Mouse (Mus musculus) liver, embryonic 15.5 days (tissue): ENCODE measurements around the gene Add3. TPM values are rescaled to one million over a fixed set of nuclear protein-coding genes. Genes with fewer than 3 reads are reported as not detected.

Experiments
- ATAC-seq: fragments of 200-750 bp; cut with Nextera tagmentation; 2 replicates; pipeline ENCODE4 v1.8.0; 2017; ENCODE audit warnings: moderate number of reproducible peaks, mild to moderate bottlenecking, moderate library complexity; ENCODE audit not compliant: insufficient read depth
- H3K27ac ChIP-seq: fragments of 300-500 bp; sonication (generic); replicated peaks from 2 replicates; pipeline ENCODE4 v1.5.1; 2015; ENCODE audit warnings: mild to moderate bottlenecking, inconsistent platforms
- H3K27me3 ChIP-seq: fragments of 300-500 bp; sonication (generic); 2 replicates; pipeline ENCODE4 v1.6.1; 2015; ENCODE audit warnings: mild to moderate bottlenecking, inconsistent platforms
- H3K36me3 ChIP-seq: fragments of 300-500 bp; sonication (generic); replicated peaks from 2 replicates; pipeline ENCODE4 v1.6.1; 2015; ENCODE audit warnings: moderate library complexity, mild to moderate bottlenecking, inconsistent platforms
- H3K4me1 ChIP-seq: fragments of 300-500 bp; sonication (generic); replicated peaks from 2 replicates; pipeline ENCODE4 v1.6.1; 2015; ENCODE audit warnings: inconsistent platforms
- H3K4me2 ChIP-seq: fragments of 300-500 bp; sonication (generic); 2 replicates; pipeline ENCODE4 v1.6.1; 2015; ENCODE audit warnings: moderate library complexity, mild to moderate bottlenecking, inconsistent platforms
- H3K4me3 ChIP-seq: fragments of 300-500 bp; sonication (generic); replicated peaks from 2 replicates; pipeline ENCODE4 v1.5.1; 2015; ENCODE audit warnings: mild to moderate bottlenecking, inconsistent platforms
- H3K9ac ChIP-seq: fragments of 300-500 bp; sonication (generic); 2 replicates; pipeline ENCODE4 v1.6.1; 2015; ENCODE audit warnings: moderate library complexity, mild to moderate bottlenecking, inconsistent platforms
- H3K9me3 ChIP-seq: fragments of 300-500 bp; sonication (generic); replicated peaks from 2 replicates; pipeline ENCODE4 v1.6.1; 2016; ENCODE audit warnings: inconsistent platforms
- WGBS: fragments of 180-500 bp; shearing (Covaris S2); methylation state at CpG from one replicate; pipeline ENCODE4 v1.1.7; 2015; ENCODE audit warnings: mixed read lengths; ENCODE audit not compliant: insufficient replicate concordance; 5-methylcytosine and 5-hydroxymethylcytosine counted together
- polyA plus RNA-seq: library from polyadenylated mRNA; unstranded; fragments of >200 nt; fragmentation: Nextera tagmentation; extraction: Ambion mirVana; gene quantifications from 2 replicates; pipeline ENCODE4 v1.2.1, GENCODE M21; 2015

The Add3 gene
- polyA plus RNA-seq, 1 experiment from 2014 or later, result 26.2 TPM

- 29% methylated on average over 7 of the region's 7 CpGs for WGBS
- H3K27me3 ChIP-seq, result peaks cover 19% of the 10 kb centered on the region; the same call in 1 of the 2 replicates
- no peaks in the 10 kb centered on the region for H3K9me3 ChIP-seq
- peak overlapping the region; percentile 66 for H3K27ac ChIP-seq
- H3K9ac ChIP-seq, result no peak overlapping the region; the same call in 1 of the 2 replicates
- H3K4me3 ChIP-seq, result peak overlapping the region; percentile 4; the same call in 1 of the 2 replicates
- no peak for ATAC-seq
- no peaks in the 10 kb centered on the region for H3K36me3 ChIP-seq
- H3K4me2 ChIP-seq, result peak overlapping the region; percentile 52
- H3K4me1 ChIP-seq, result peaks cover 95% of the 10 kb centered on the region
Measured at GRCm38 (mm10) chr19:53187533-53187932, 47.3 kb downstream of the Add3 start.

GRCm38 (mm10) chr19:53188186-53188585, 47.9 kb downstream of the Add3 start:
- no peak for ATAC-seq
- no peak overlapping the region for H3K4me2 ChIP-seq
- H3K27ac ChIP-seq, result peak overlapping the region; percentile 39
- H3K4me1 ChIP-seq, result peaks cover 92% of the 10 kb centered on the region
- 68% methylated on average over 6 of the region's 6 CpGs for WGBS
- no peak overlapping the region for H3K9ac ChIP-seq
- no peak overlapping the region for H3K4me3 ChIP-seq
- H3K9me3 ChIP-seq, result no peaks in the 10 kb centered on the region
- no peaks in the 10 kb centered on the region for H3K36me3 ChIP-seq
- H3K27me3 ChIP-seq, result peaks cover 12% of the 10 kb centered on the region; the same call in 1 of the 2 replicates

GRCm38 (mm10) chr19:53188724-53189220, 48.5 kb downstream of the Add3 start:
- Histone ChIP-seq H3K27ac (peak overlapping the region; percentile 39), H3K36me3 (no peaks in the 10 kb centered on the region), H3K4me2 (no peak overlapping the region; the same call in 1 of the 2 replicates), H3K27me3 (0 out of 2 replicates have a peak, but pooled peaks cover 6% of the 10 kb centered on the region), H3K9me3 (no peaks in the 10 kb centered on the region), H3K4me1 (peaks cover 92% of the 10 kb centered on the region), H3K4me3 (no peak overlapping the region), H3K9ac (no peak overlapping the region)
- ATAC-seq, result no peak
- 62% methylated on average over 5 of the region's 5 CpGs for WGBS

- H3K4me1 ChIP-seq, result peaks cover 92% of the 10 kb centered on the region
Measured at GRCm38 (mm10) chr19:53189736-53190135, 49.5 kb downstream of the Add3 start.

GRCm38 (mm10) chr19:53190232-53190631, 50.0 kb downstream of the Add3 start:
- peak overlapping the region; percentile 63 for H3K27ac ChIP-seq
- H3K4me3 ChIP-seq, result no peak overlapping the region
- peaks cover 92% of the 10 kb centered on the region for H3K4me1 ChIP-seq
- no peak overlapping the region for H3K9ac ChIP-seq
- ATAC-seq, result 0 out of 2 replicates have a peak, but pooled peaks have one; percentile 28
- WGBS, result 31% methylated on average over 3 of the region's 3 CpGs
- H3K4me2 ChIP-seq, result no peak overlapping the region
- no peaks in the 10 kb centered on the region for H3K9me3 ChIP-seq
- H3K36me3 ChIP-seq, result no peaks in the 10 kb centered on the region
- no peaks in the 10 kb centered on the region for H3K27me3 ChIP-seq

More at GRCm38 (mm10) chr19:53189736-53190135, 49.5 kb downstream of the Add3 start:
- Histone ChIP-seq H3K4me2 (no peak overlapping the region), H3K27me3 (no peaks in the 10 kb centered on the region), H3K9ac (no peak overlapping the region), H3K4me3 (no peak overlapping the region), H3K36me3 (no peaks in the 10 kb centered on the region), H3K9me3 (no peaks in the 10 kb centered on the region), H3K27ac (peak overlapping the region; percentile 63)
- no peak for ATAC-seq
- 63% methylated on average over 3 of the region's 3 CpGs for WGBS

- no peaks in the 10 kb centered on the region for H3K9me3 ChIP-seq
- no peaks in the 10 kb centered on the region for H3K36me3 ChIP-seq
- H3K9ac ChIP-seq, result no peak overlapping the region
- H3K4me3 ChIP-seq, result no peak overlapping the region
- H3K4me2 ChIP-seq, result peak overlapping the region; percentile 23
- H3K4me1 ChIP-seq, result peaks cover 88% of the 10 kb centered on the region
- WGBS, result 28% methylated on average over 6 of the region's 6 CpGs
- ATAC-seq, result peak; percentile 72
- H3K27me3 ChIP-seq, result no peaks in the 10 kb centered on the region
- peak overlapping the region; percentile 70 for H3K27ac ChIP-seq
Measured at GRCm38 (mm10) chr19:53191867-53192487, 51.7 kb downstream of the Add3 start.

GRCm38 (mm10) chr19:53193190-53193589, 52.9 kb downstream of the Add3 start:
- H3K4me1 ChIP-seq, result peaks cover 79% of the 10 kb centered on the region
- ATAC-seq, result no peak
- H3K36me3 ChIP-seq, result no peaks in the 10 kb centered on the region
- no peak overlapping the region for H3K4me3 ChIP-seq
- peak overlapping the region; percentile 85 for H3K27ac ChIP-seq
- 50% methylated on average over 2 of the region's 2 CpGs for WGBS
- H3K9me3 ChIP-seq, result no peaks in the 10 kb centered on the region
- H3K9ac ChIP-seq, result no peak overlapping the region
- no peaks in the 10 kb centered on the region for H3K27me3 ChIP-seq
- H3K4me2 ChIP-seq, result peak overlapping the region; percentile 63; the same call in 1 of the 2 replicates

- H3K36me3 ChIP-seq, result no peaks in the 10 kb centered on the region
- H3K4me3 ChIP-seq, result peak overlapping the region; percentile 32
- WGBS, result 11% methylated on average over 11 of the region's 11 CpGs
- no peaks in the 10 kb centered on the region for H3K27me3 ChIP-seq
- H3K9ac ChIP-seq, result peak overlapping the region; percentile 50
- no peaks in the 10 kb centered on the region for H3K9me3 ChIP-seq
- ATAC-seq, result peak; percentile 71
- H3K4me2 ChIP-seq, result peak overlapping the region; percentile 63
- peak overlapping the region; percentile 85 for H3K27ac ChIP-seq
- peaks cover 75% of the 10 kb centered on the region for H3K4me1 ChIP-seq
Measured at GRCm38 (mm10) chr19:53193964-53194582, 53.8 kb downstream of the Add3 start.

GRCm38 (mm10) chr19:53194751-53195520, 54.7 kb downstream of the Add3 start:
- peaks cover 8% of the 10 kb centered on the region; the same call in 1 of the 2 replicates for H3K36me3 ChIP-seq
- peak overlapping the region; percentile 63 for H3K4me2 ChIP-seq
- ATAC-seq, result no peak
- H3K9ac ChIP-seq, result peak overlapping the region; percentile 50
- H3K27ac ChIP-seq, result peak overlapping the region; percentile 85
- WGBS, result 28% methylated on average over 9 of the region's 9 CpGs
- no peaks in the 10 kb centered on the region for H3K9me3 ChIP-seq
- H3K27me3 ChIP-seq, result no peaks in the 10 kb centered on the region
- peak overlapping the region; percentile 32 for H3K4me3 ChIP-seq
- peaks cover 67% of the 10 kb centered on the region for H3K4me1 ChIP-seq

- H3K27ac ChIP-seq, result no peak overlapping the region
Measured at GRCm38 (mm10) chr19:53196961-53197360, 56.7 kb downstream of the Add3 start.

More at GRCm38 (mm10) chr19:53196961-53197360, 56.7 kb downstream of the Add3 start:
- Histone ChIP-seq H3K36me3 (peaks cover 8% of the 10 kb centered on the region; the same call in 1 of the 2 replicates), H3K4me2 (no peak overlapping the region), H3K9me3 (no peaks in the 10 kb centered on the region), H3K9ac (no peak overlapping the region), H3K27me3 (no peaks in the 10 kb centered on the region), H3K4me1 (peaks cover 48% of the 10 kb centered on the region), H3K4me3 (no peak overlapping the region)
- no peak for ATAC-seq
- WGBS, result 76% methylated on average over 10 of the region's 10 CpGs
